Mouse (Mus musculus) cerebellum, adult 11 months (tissue): ENCODE data around the gene Olig2.
A peak's percentile ranks its signal among the peaks of the same experiment; 100 is the strongest.
"Not testable (repeated sequence)": the region's sequence is repeated elsewhere in the genome, so short reads cannot be mapped to it uniquely, and the experiment has no call there.

Source experiments
- DNase-seq: peaks from one replicate; pipeline ENCODE4 v3.0.0; 2022

Gene Olig2

GRCm38 (mm10) chr16:91226883-91227759 is 1.9 kb downstream of the Olig2 start:
- DNase-seq = no peak

GRCm38 (mm10) chr16:91227760-91228043 is 2.4 kb downstream of the Olig2 start:
- no peak for DNase-seq

- DNase-seq = no peak
Measured at GRCm38 (mm10) chr16:91228238-91229071, 3.2 kb downstream of the Olig2 start.

- no peak for DNase-seq
Measured at GRCm38 (mm10) chr16:91229072-91229348, 3.8 kb downstream of the Olig2 start.

GRCm38 (mm10) chr16:91229643-91230042 is 4.4 kb downstream of the Olig2 start:
- DNase-seq = no peak

- no peak for DNase-seq
Measured at GRCm38 (mm10) chr16:91231781-91232469, 6.7 kb downstream of the Olig2 start.

GRCm38 (mm10) chr16:91232470-91233240 is 7.4 kb downstream of the Olig2 start:
- DNase-seq = no peak

GRCm38 (mm10) chr16:91233241-91233944 is 8.1 kb downstream of the Olig2 start:
- DNase-seq = no peak

GRCm38 (mm10) chr16:91239024-91239423 is 13.8 kb downstream of the Olig2 start:
- DNase-seq = no peak

- DNase-seq = no peak
Measured at GRCm38 (mm10) chr16:91246292-91246691, 21.0 kb downstream of the Olig2 start.

- not testable (repeated sequence) for DNase-seq
Measured at GRCm38 (mm10) chr16:91255419-91256164, 30.3 kb downstream of the Olig2 start.

GRCm38 (mm10) chr16:91258956-91259355 is 33.7 kb downstream of the Olig2 start:
- DNase-seq = no peak

GRCm38 (mm10) chr16:91260861-91261260 is 35.6 kb downstream of the Olig2 start:
- DNase-seq = no peak

- DNase-seq = no peak
Measured at GRCm38 (mm10) chr16:91262467-91263220, 37.4 kb downstream of the Olig2 start.

- DNase-seq = no peak
Measured at GRCm38 (mm10) chr16:91265972-91266371, 40.7 kb downstream of the Olig2 start.

GRCm38 (mm10) chr16:91268724-91269452 is 43.6 kb downstream of the Olig2 start:
- no peak for DNase-seq

- peak; percentile 24 for DNase-seq
Measured at GRCm38 (mm10) chr16:91269468-91270211, 44.4 kb downstream of the Olig2 start, which contains the start of gene Olig1. TSS of gene Olig1 (plus strand) at chr16:91269772.

GRCm38 (mm10) chr16:91270212-91270971 is 45.1 kb downstream of the Olig2 start:
- DNase-seq = no peak
